Mouse (Mus musculus) liver, embryonic 11.5 days (tissue): ENCODE data around the gene Azgp1. TPM values are rescaled to one million over a fixed set of nuclear protein-coding genes. Genes with fewer than 3 reads are reported as not detected.

Experiments used
- ATAC-seq: fragments of 200-750 bp; cut with Nextera tagmentation; replicated peaks from 2 replicates; pipeline ENCODE4 v1.8.0; 2017; ENCODE audit warnings: moderate number of reproducible peaks, mild to moderate bottlenecking, moderate TSS enrichment, moderate library complexity; ENCODE audit not compliant: low FRiP score
- DNase-seq: peaks from one replicate; pipeline ENCODE4 v3.0.0-alpha.2; 2017; ENCODE audit warnings: low spot score
- H3K27ac ChIP-seq: fragments of 300-500 bp; sonication (generic); 2 replicates; pipeline ENCODE4 v1.5.1; 2014; ENCODE audit warnings: mild to moderate bottlenecking, low read depth, low read length, control low read depth
- H3K27me3 ChIP-seq: fragments of 300-500 bp; sonication (generic); replicated peaks from 2 replicates; pipeline ENCODE4 v1.6.1; 2014; ENCODE audit warnings: low read length, mixed read lengths; ENCODE audit not compliant: control insufficient read depth, insufficient read depth
- H3K36me3 ChIP-seq: fragments of 300-500 bp; sonication (generic); 2 replicates; pipeline ENCODE4 v1.6.1; 2014; ENCODE audit warnings: mild to moderate bottlenecking, low read length, moderate library complexity, mixed read lengths; ENCODE audit not compliant: control insufficient read depth, insufficient read depth
- H3K4me1 ChIP-seq: fragments of 300-500 bp; sonication (generic); replicated peaks from 2 replicates; pipeline ENCODE4 v1.6.1; 2014; ENCODE audit warnings: low read length, mixed read lengths; ENCODE audit not compliant: control insufficient read depth, insufficient read depth
- H3K4me2 ChIP-seq: fragments of 300-500 bp; sonication (generic); 2 replicates; pipeline ENCODE4 v1.6.1; 2014; ENCODE audit warnings: mild to moderate bottlenecking, control low read depth, moderate library complexity
- H3K4me3 ChIP-seq: fragments of 300-500 bp; sonication (generic); 2 replicates; pipeline ENCODE4 v1.5.1; 2014; ENCODE audit warnings: low read depth, low read length, control low read depth
- H3K9ac ChIP-seq: fragments of 300-500 bp; sonication (generic); 2 replicates; pipeline ENCODE4 v1.6.1; 2014; ENCODE audit warnings: low read depth, low read length, control low read depth
- H3K9me3 ChIP-seq: fragments of 300-500 bp; sonication (generic); 2 replicates; pipeline ENCODE4 v1.6.1; 2016; ENCODE audit warnings: low read length, inconsistent platforms, mixed read lengths; ENCODE audit not compliant: control insufficient read depth
- WGBS: fragments of 180-500 bp; shearing (Covaris S2); extraction: QIAGEN DNeasy Blood & Tissue Kit; methylation state at CpG from one replicate; pipeline ENCODE4 v1.1.7; 2014; 5-methylcytosine and 5-hydroxymethylcytosine counted together
- polyA plus RNA-seq: library from polyadenylated mRNA; unstranded; fragments of >200 nt; fragmentation: Nextera tagmentation; extraction: Ambion mirVana; gene quantifications from 2 replicates; pipeline ENCODE4 v1.2.1, GENCODE M21; 2014

Gene Azgp1
- polyA plus RNA-seq, 1 experiment from 2014 or later, result not detected

DNA sequence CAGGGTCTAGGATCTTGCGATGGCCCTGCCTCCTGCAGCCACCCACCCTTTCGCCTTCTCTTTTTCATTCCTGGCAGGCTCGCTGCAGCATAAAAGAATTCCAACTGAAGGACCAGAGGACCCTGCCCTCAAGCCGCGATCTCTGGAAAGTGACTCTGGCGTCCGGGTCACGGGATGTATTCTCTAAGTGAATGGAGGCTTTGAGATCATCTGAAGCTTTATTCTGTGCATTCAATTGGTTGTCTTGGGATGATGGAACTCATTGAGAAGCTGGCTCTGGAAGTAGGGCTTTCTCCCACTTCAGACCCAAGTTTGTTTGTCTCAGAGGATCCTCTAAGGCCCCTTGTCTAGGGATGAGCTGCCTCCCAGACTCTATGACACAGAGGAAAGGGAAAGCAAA, 18.4 kb upstream of the Azgp1 start, which contains the start of gene Gjc3:
TSS of gene Gjc3 (minus strand) at position 154 of the 400 bp plus-strand sequence.
- Histone ChIP-seq H3K4me3 (no peak within 1 kb of the TSS), H3K9ac (no peak within 1 kb of the TSS), H3K36me3 (no peaks in the 10 kb centered on the region), H3K27ac (no peak within 1 kb of the TSS), H3K9me3 (no peaks in the 10 kb centered on the region), H3K4me1 (no peaks in the 10 kb centered on the region), H3K4me2 (no peak within 1 kb of the TSS), H3K27me3 (no peaks in the 10 kb centered on the region)
- ATAC-seq (no peak), DNase-seq (no peak)
- WGBS, result 81% methylated on average over 8 of the region's 8 CpGs

GRCm38 (mm10) chr5:137966492-137966891, 14.8 kb upstream of the Azgp1 start:
- no peak for ATAC-seq

DNA sequence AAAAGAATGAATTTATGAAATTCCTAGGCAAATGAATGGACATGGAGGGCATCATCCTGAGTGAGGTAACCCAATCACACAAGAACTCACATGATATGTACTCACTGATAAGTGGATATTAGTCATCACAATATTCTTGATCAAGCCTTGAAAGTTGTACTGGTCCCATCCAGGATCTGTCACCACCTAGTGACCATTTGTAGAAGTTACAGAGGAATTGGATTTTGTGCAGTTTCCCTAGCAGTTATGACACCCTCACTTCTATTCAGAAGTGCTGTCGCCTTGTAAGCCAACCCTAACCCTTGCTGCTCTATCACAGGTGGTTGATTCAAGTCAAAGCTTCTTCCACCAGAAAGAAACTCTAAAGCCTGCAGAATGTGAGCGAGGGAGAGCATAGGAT, 8.2 kb upstream of the Azgp1 start:
- H3K27ac ChIP-seq, result no peak overlapping the region
- no peak overlapping the region for H3K9ac ChIP-seq
- no peaks in the 10 kb centered on the region for H3K9me3 ChIP-seq
- DNase-seq (no peak), ATAC-seq (no peak)
- no peaks in the 10 kb centered on the region for H3K36me3 ChIP-seq
- no peaks in the 10 kb centered on the region for H3K27me3 ChIP-seq
- 63% methylated on average over 2 of the region's 2 CpGs for WGBS
- H3K4me1 ChIP-seq, result no peaks in the 10 kb centered on the region
- no peak overlapping the region for H3K4me3 ChIP-seq
- H3K4me2 ChIP-seq, result no peak overlapping the region

More at GRCm38 (mm10) chr5:137966492-137966891, 14.8 kb upstream of the Azgp1 start:
- Histone ChIP-seq H3K27ac (no peak overlapping the region), H3K27me3 (no peaks in the 10 kb centered on the region), H3K4me3 (no peak overlapping the region), H3K4me2 (no peak overlapping the region), H3K36me3 (no peaks in the 10 kb centered on the region), H3K9me3 (no peaks in the 10 kb centered on the region), H3K4me1 (no peaks in the 10 kb centered on the region), H3K9ac (no peak overlapping the region)
- no peak for DNase-seq

GRCm38 (mm10) chr5:137973738-137974137, 7.6 kb upstream of the Azgp1 start:
- Histone ChIP-seq H3K4me1 (no peaks in the 10 kb centered on the region), H3K4me2 (no peak overlapping the region), H3K4me3 (no peak overlapping the region), H3K27me3 (no peaks in the 10 kb centered on the region), H3K36me3 (no peaks in the 10 kb centered on the region), H3K9me3 (no peaks in the 10 kb centered on the region), H3K27ac (no peak overlapping the region), H3K9ac (no peak overlapping the region)
- 46% methylated on average over 3 of the region's 3 CpGs for WGBS
- no peak for DNase-seq
- ATAC-seq, result no peak

DNA sequence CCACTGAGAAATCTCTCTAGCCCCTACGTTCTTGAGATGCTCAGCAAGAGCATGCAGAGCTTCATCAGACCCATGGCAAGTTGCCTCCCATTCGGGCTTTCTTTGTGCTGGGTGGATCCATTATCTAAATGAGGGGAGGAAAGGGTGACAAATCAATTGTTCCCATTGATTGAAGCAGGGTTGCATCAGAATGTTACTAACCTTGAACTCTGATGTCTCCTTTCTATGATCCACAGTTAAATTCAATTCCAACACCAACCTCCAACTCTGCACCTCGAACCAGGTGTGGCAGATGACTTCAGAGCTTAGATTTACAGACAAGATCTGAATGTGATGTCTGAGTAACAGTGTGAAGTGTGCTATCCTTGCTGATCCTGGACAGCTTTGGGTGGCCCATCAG, 6.6 kb upstream of the Azgp1 start:
- Histone ChIP-seq H3K4me1 (no peaks in the 10 kb centered on the region), H3K4me3 (no peak overlapping the region), H3K9ac (no peak overlapping the region), H3K36me3 (no peaks in the 10 kb centered on the region), H3K27me3 (no peaks in the 10 kb centered on the region), H3K27ac (no peak overlapping the region), H3K9me3 (no peaks in the 10 kb centered on the region), H3K4me2 (no peak overlapping the region)
- ATAC-seq (no peak), DNase-seq (no peak)
- WGBS, result 46% methylated on average over 3 of the region's 3 CpGs

DNA sequence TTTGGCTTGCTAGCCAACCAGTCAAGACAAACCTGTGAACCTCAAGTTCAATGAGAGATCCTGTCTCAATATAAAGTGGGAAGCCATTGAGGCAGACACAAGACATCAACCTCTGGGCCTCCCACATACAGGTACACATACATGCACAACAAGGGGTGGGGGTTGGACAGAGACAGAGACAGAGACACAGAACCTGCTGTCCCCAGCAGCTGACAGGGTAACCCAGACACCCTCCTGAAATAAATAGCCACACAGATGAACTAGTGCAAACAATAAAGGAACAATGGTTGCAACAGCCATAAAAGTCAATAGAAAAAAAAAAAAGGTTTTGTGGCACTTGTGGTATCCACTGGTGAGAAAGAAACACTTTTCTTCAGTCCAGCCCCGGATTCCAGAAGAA, 5.9 kb upstream of the Azgp1 start:
- ATAC-seq, result no peak
- no peak overlapping the region for H3K27ac ChIP-seq
- no peaks in the 10 kb centered on the region for H3K36me3 ChIP-seq
- no peaks in the 10 kb centered on the region for H3K9me3 ChIP-seq
- H3K4me2 ChIP-seq, result no peak overlapping the region
- H3K27me3 ChIP-seq, result no peaks in the 10 kb centered on the region
- DNase-seq, result no peak
- H3K4me1 ChIP-seq, result no peaks in the 10 kb centered on the region
- no peak overlapping the region for H3K9ac ChIP-seq
- WGBS, result 39% methylated on average over 1 of the region's 1 CpGs
- H3K4me3 ChIP-seq, result no peak overlapping the region

GRCm38 (mm10) chr5:137977291-137977690, 4.0 kb upstream of the Azgp1 start:
- WGBS, result 35% methylated on average over 1 of the region's 1 CpGs
- H3K27me3 ChIP-seq, result no peaks in the 10 kb centered on the region
- ATAC-seq (no peak), DNase-seq (no peak)
- H3K27ac ChIP-seq, result no peak overlapping the region
- no peak overlapping the region for H3K4me3 ChIP-seq
- H3K36me3 ChIP-seq, result no peaks in the 10 kb centered on the region
- no peak overlapping the region for H3K9ac ChIP-seq
- H3K4me1 ChIP-seq, result no peaks in the 10 kb centered on the region
- no peaks in the 10 kb centered on the region for H3K9me3 ChIP-seq
- no peak overlapping the region for H3K4me2 ChIP-seq

DNA sequence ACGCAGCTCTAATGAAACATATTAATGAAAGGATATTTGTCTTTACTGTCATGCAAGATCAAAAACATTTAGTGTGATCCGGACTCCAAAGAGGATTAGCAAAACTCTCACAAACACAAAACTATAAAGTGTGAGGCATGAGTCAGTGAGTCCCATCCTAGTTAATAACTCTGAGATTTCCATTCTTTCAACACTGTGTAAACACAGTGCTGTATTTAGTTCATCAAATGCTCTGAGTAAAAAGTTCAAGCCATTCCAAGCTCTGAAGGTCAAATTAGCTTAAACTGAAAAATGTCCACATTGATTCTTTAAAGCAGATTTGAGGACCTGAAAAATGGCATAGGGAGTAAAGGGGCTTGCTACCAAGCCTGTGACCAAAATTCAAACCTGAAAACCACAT, 2.2 kb upstream of the Azgp1 start:
- no peak for DNase-seq
- WGBS, result 61% methylated on average over 2 of the region's 2 CpGs
- no peaks in the 10 kb centered on the region for H3K9me3 ChIP-seq

GRCm38 (mm10) chr5:137986351-137986750, 5.0 kb downstream of the Azgp1 start:
- Histone ChIP-seq H3K27me3 (no peaks in the 10 kb centered on the region), H3K4me1 (no peaks in the 10 kb centered on the region), H3K27ac (no peak overlapping the region), H3K4me2 (no peak overlapping the region), H3K4me3 (no peak overlapping the region), H3K9me3 (no peaks in the 10 kb centered on the region), H3K36me3 (no peaks in the 10 kb centered on the region), H3K9ac (no peak overlapping the region)
- no peak for ATAC-seq
- 84% methylated on average over 1 of the region's 1 CpGs for WGBS
- DNase-seq, result no peak

More for the DNA sequence above, 2.2 kb upstream of the Azgp1 start:
- Histone ChIP-seq H3K4me2 (no peak overlapping the region), H3K27ac (no peak overlapping the region), H3K9ac (no peak overlapping the region), H3K4me1 (no peaks in the 10 kb centered on the region), H3K4me3 (no peak overlapping the region), H3K27me3 (no peaks in the 10 kb centered on the region), H3K36me3 (no peaks in the 10 kb centered on the region)
- no peak for ATAC-seq
